Mouse (Mus musculus) lung, postnatal 14 days (tissue): ENCODE results near the gene Gm3250.
"Not testable (repeated sequence)": the region's sequence is repeated elsewhere in the genome, so short reads cannot be mapped to it uniquely, and the experiment has no call there.

Experiments
- DNase-seq: peaks from one replicate; pipeline ENCODE4 v3.0.0; 2021

Gene Gm3250

GRCm38 (mm10) chr10:77750686-77751085 is 31.7 kb downstream of the Gm3250 start:
- DNase-seq: not testable (repeated sequence)

GRCm38 (mm10) chr10:77741924-77742688 is 40.2 kb downstream of the Gm3250 start, which contains the start of gene Gm18596:
TSS of gene Gm18596 (minus strand) at chr10:77742638.
- not testable (repeated sequence) for DNase-seq

GRCm38 (mm10) chr10:77738929-77739328 is 43.4 kb downstream of the Gm3250 start:
- DNase-seq: no peak

- DNase-seq: no peak
These were observed 46.4 kb downstream of the Gm3250 start for GRCm38 (mm10) chr10:77735928-77736327.
